Mouse (Mus musculus): Measurements from ENCODE around the gene Klhl6. TPM values are rescaled to one million over a fixed set of nuclear protein-coding genes. Genes with fewer than 3 reads are reported as not detected.

Gene Klhl6
- total and polyA plus RNA-seq, 3 experiments: 4.8 to 6.9 TPM; not detected in 1

DNA sequence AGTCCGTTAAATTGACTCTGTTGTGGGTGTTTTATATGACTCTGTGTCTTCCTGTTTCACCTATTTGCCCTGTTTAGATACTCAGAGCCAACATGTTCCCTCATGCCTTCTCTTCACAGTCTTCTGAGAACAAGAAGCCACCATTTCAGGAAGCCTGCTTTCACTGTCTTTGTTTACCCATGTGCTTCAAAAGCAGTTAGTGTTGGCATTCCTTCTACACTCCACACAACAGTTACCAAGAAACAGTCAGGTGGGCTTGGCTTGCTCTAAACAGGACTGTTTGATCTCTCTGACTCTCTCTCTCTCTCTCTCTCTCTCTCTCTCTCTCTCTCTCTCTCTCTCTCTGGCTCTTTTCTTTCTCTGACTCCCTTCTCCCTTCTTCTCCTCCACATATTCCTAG lies 64.6 kb downstream of the Klhl6 start:
- H3K27me3 ChIP-seq (ENCODE audit: control insufficient read depth in 1 of 2, insufficient read depth in 2 of 2, low read length in 2 of 2): no peaks in the 10 kb centered on the region; a peak in 4 of 4 replicates
- H3K9me3 ChIP-seq (replicated peaks; ENCODE audit: insufficient read depth, low read length): no peaks in the 10 kb centered on the region
- no peak for TF ChIP-seq ZC3H11A (IDR thresholded peaks at IDR 0.05; ENCODE audit: low read depth, low read length)
- no peak for TF ChIP-seq POLR2AphosphoS5 (IDR thresholded peaks at IDR 0.05; ENCODE audit: borderline replicate concordance, low read depth, low read length)
- TF ChIP-seq MAZ (IDR thresholded peaks at IDR 0.05; ENCODE audit: low read depth, low read length): no peak
- no peak for TF ChIP-seq GATA1 (IDR thresholded peaks at IDR 0.05; ENCODE audit: low read depth, low read length)
- no peak for TF ChIP-seq TAL1 (IDR thresholded peaks at IDR 0.05; ENCODE audit: low read length)
- TF ChIP-seq UBTF (IDR thresholded peaks at IDR 0.05; ENCODE audit: borderline replicate concordance, insufficient read depth, low read depth, low read length): no peak
- no peak for TF ChIP-seq ZNF384 (IDR thresholded peaks at IDR 0.05; ENCODE audit: low read depth, low read length)
- TF ChIP-seq USF2 (IDR thresholded peaks at IDR 0.05; ENCODE audit: borderline replicate concordance in 1 of 2, insufficient read depth in 1 of 2, low read depth in 1 of 2, low read length in 2 of 2): no peak
- TF ChIP-seq MXI1 (IDR thresholded peaks at IDR 0.05; ENCODE audit: low read depth, low read length): no peak
- no peak for TF ChIP-seq CHD1 (IDR thresholded peaks at IDR 0.05; ENCODE audit: low read depth, low read length)
- TF ChIP-seq MEF2A (IDR thresholded peaks at IDR 0.05; ENCODE audit: extremely low read depth, insufficient replicate concordance, low read depth, low read length, poor library complexity, severe bottlenecking): no peak
- TF ChIP-seq HCFC1 (IDR thresholded peaks at IDR 0.05; ENCODE audit: low read depth, low read length): no peak
- no peak for TF ChIP-seq BHLHE40 (IDR thresholded peaks at IDR 0.05; ENCODE audit: borderline replicate concordance, low read depth, low read length)
- no peak for TF ChIP-seq RCOR1 (IDR thresholded peaks at IDR 0.05; ENCODE audit: low read depth, low read length)
- no peak for TF ChIP-seq NELFE (IDR thresholded peaks at IDR 0.05; ENCODE audit: low read depth, low read length)
- H3K4me1 ChIP-seq (ENCODE audit: control insufficient read depth in 1 of 2, insufficient read depth in 2 of 2, low read length in 2 of 2): no peaks in the 10 kb centered on the region
- no peak for DNase-seq (ENCODE audit: low read depth, low spot score)
- no peak overlapping the region for H3K9ac ChIP-seq (ENCODE audit: control insufficient read depth, low read depth, low read length, poor library complexity, severe bottlenecking)
- H3K36me3 ChIP-seq (ENCODE audit: control insufficient read depth in 1 of 2, insufficient read depth in 2 of 2, low read length in 2 of 2): no peaks in the 10 kb centered on the region
- H3K79me2 ChIP-seq (ENCODE audit: control insufficient read depth, insufficient read depth, low read length, poor library complexity): no peaks in the 10 kb centered on the region
- H3K4me3 ChIP-seq (ENCODE audit: control insufficient read depth in 1 of 2, insufficient read depth in 1 of 2, low read depth in 2 of 2, low read length in 2 of 2): no peak overlapping the region
- no peak overlapping the region for H3K27ac ChIP-seq (ENCODE audit: control insufficient read depth, low read depth, low read length)

DNA sequence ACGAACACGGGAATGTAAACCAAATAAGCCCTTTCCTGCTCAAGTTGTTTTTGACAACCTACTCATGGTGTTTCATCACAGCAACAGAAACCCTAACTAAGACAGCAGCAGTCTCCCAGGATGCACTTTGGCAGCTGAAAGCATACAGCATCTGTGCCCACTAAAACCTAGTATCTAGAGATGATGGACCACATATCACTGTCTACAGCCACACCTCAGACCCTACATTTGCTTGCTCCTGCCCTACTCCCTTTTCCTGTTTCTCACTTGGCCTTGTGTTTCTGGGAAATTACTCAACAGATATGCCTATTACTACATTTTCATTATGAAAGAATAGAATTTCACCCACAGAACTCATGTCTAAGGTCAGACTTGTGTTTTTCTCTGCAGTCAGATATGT lies 70.3 kb downstream of the Klhl6 start:
- no peak for DNase-seq (ENCODE audit: low read depth, low spot score)
- Histone ChIP-seq H3K4me3 (ENCODE audit: control insufficient read depth in 1 of 2, insufficient read depth in 1 of 2, low read depth in 2 of 2, low read length in 2 of 2) (no peak overlapping the region), H3K4me1 (ENCODE audit: control insufficient read depth in 1 of 2, insufficient read depth in 2 of 2, low read length in 2 of 2) (no peaks in the 10 kb centered on the region), H3K9ac (ENCODE audit: control insufficient read depth, low read depth, low read length, poor library complexity, severe bottlenecking) (no peak overlapping the region), H3K36me3 (ENCODE audit: control insufficient read depth in 1 of 2, insufficient read depth in 2 of 2, low read length in 2 of 2) (no peaks in the 10 kb centered on the region), H3K27me3 (ENCODE audit: control insufficient read depth in 1 of 2, insufficient read depth in 2 of 2, low read length in 2 of 2) (peaks cover 0 to 2% of the 10 kb centered on the region in 2 experiments; a peak in 3 of 4 replicates), H3K9me3 (replicated peaks; ENCODE audit: insufficient read depth, low read length) (no peaks in the 10 kb centered on the region), H3K27ac (ENCODE audit: control insufficient read depth, low read depth, low read length) (no peak overlapping the region), H3K79me2 (ENCODE audit: control insufficient read depth, insufficient read depth, low read length, poor library complexity) (no peaks in the 10 kb centered on the region)
- TF ChIP-seq POLR2AphosphoS2 (IDR thresholded peaks at IDR 0.05; ENCODE audit: low read length) (no peak), TAL1 (IDR thresholded peaks at IDR 0.05; ENCODE audit: low read length) (no peak), KAT2A (conservative IDR thresholded peaks at IDR 0.05; ENCODE audit: low read depth, low read length) (no peak)
